Mouse (Mus musculus) cerebellum, adult 9-11 months (tissue): Measurements from ENCODE around the gene Olfr1291-ps1.

Experiments used
- DNase-seq: peaks from one replicate; pipeline ENCODE4 v3.0.0; 2022

The Olfr1291-ps1 gene

DNA sequence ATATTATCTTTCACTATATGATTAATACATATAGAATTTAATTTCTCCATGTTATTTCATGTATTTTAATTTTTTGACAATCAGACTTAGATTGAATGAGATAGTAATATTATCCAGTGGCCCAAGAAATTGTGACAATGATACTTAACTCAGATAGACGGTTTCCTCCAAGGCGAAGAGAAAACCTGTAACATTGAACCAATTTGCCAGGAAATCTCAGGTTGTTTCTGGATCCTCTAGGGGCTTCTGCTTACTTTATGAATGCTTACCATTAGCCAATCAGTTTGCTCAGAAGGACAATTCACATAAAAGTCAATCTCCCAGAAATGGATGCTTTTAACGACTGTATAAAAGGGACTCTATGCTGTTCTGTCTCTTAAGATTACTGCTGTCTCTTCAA is at the start of gene Olfr1291-ps1:
Olfr1291-ps1 (plus strand) TSS at position 301 of the 400 bp plus-strand sequence.
- DNase-seq = no peak

DNA sequence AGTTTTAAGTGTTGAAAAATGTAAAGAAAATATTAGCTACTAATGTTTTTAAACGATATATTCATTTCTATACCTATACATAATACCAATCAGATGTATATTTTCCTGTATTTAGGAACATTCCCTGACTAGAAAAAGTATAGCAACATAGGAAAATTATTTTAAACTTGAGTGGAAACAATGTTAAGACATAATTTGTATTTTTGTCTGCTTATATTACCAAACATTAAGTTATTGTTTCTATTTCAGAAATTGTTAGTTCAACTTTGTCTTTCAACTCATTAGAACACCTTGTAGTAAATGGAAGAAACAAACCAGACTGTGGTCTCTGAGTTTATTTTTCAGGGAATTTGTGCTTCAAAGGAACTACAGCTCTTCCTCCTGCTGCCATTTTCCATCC is 48.1 kb upstream of the Olfr1291-ps1 start, which contains the start of gene Olfr1287:
Olfr1287 (plus strand) TSS at position 301 of the 400 bp plus-strand sequence.
- DNase-seq = no peak

DNA sequence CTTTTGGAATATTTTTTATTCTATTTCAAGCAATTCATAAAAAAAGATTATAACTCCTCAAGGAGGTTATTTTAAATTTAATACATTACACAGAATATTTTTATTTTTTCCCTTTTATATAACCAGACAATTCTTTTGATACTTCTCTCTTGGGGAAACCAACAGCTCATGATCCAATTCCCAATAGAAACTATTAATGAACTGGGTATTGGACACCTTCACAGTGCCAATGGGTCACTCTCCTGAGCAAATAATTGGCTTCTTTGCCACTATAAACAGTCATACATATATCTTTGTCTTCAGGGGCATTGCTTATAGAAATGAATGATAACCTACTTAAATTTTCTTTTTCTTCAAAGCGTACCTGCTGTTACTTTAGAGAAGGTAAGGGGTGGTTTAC is 23.2 kb upstream of the Olfr1291-ps1 start, which contains the start of gene Olfr1288:
Olfr1288 (plus strand) TSS at position 301 of the 400 bp plus-strand sequence.
- no peak for DNase-seq

DNA sequence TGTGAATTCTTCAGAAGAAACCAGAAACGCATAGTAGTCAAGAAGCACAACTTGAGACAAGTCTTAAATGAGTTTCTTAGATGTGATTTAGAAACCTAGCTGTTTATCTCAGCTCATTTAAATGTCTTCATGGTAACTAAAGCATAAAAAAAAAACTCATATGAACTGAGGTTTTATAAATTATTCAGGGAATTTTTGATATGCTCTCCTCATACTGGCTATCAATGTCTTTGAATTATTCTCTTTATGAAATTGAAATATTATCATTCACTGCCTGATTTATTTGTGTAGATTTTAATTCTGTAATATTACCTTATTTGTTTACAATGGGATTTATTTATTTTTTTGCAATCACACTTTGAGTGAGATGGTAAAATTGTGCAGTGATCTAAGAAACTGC is 16.5 kb upstream of the Olfr1291-ps1 start, which contains the start of gene Olfr1289:
Olfr1289 (plus strand) TSS at position 301 of the 400 bp plus-strand sequence.
- DNase-seq = no peak

DNA sequence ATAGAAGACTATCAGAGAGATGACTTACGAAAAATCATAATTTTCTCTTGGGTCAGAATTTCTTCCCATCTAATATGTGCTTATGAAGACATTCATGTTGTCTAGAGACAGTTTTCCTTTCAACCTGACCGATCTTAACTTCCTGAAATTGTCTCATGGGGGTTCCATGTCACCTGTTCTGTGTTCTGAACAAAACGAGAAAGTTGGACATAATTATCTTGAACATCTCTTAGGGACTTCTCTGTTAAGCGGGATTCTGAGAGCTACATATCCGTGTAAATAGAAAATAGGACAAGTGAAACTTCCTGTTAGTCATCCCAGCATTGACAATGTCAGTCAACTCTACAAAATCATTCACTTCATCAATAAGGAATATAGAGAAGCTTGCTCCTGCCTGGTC is 3.3 kb upstream of the Olfr1291-ps1 start, which contains the start of gene Olfr1290:
Olfr1290 (minus strand) TSS at position 101 of the 400 bp plus-strand sequence.
- no peak for DNase-seq

DNA sequence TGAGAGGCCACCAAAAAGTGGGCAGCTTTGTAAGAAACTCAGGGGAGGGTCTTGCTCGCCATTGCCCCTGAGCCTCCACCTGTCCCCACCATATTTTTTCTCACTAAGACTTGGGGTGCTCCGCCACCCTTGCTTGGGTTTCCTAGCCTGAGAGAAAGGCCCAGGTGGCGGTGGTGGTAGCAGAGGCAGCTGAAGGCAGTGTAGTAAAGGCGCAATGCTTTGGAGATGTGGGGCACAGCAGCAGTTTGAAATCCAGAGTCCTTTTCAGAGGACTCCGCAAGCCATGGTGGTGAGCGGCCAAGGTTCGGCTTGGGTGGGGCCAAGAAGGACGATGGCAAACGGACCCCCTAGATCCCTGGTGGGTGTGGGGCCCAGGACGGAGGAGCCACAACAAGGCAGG is 20.5 kb downstream of the Olfr1291-ps1 start:
- DNase-seq = no peak

DNA sequence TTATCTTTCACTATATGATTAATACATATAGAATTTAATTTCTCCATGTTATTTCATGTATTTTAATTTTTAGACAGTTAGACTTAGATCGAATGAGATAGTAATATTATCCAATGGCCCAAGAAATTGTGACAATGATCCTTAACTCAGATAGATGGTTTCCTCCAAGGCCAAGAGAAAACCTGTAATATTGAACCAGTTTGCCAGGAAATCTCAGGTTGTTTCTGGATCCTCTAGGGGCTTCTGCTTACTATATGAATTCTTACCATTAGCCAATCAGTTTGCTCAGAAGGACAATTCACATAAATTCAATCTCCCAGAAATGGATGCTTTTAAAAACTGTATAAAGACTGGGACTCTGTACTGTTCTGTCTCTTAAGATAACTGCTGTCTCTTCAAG is 27.9 kb downstream of the Olfr1291-ps1 start, which contains the start of gene Olfr1293-ps:
Olfr1293-ps (plus strand) TSS at position 301 of the 400 bp plus-strand sequence.
- no peak for DNase-seq

DNA sequence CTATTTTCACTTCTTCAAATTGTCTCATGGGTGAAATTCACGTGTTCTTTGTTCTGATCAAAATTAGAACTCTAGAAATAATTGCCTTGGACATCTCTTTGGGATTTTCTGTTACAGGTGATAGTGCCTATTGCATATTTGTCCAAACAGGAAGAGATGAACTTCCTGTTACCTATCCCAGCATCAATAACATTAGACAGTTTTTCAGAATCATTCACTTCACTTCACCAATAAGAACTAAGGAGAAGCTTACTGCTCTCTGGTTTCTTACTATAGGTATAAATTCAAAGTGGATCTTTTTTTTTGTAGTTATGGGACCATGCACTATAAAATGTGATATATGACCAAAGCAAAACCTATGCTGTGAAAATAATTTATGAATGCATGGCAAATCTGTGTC is 43.2 kb downstream of the Olfr1291-ps1 start, which contains the start of gene Olfr1294:
Olfr1294 (minus strand) TSS at position 101 of the 400 bp plus-strand sequence.
- DNase-seq = no peak
